Mouse (Mus musculus) liver, adult 2 months (tissue): ENCODE results near the gene Ddx31.

ENCODE experiments used
- CTCF ChIP-seq: fragments of 200-500 bp; IDR thresholded peaks from 2 replicates; pipeline ENCODE4 v1.5.1; 2011; ENCODE audit warnings: low read depth, low read length, control low read depth
- POLR2A ChIP-seq: fragments of 200-500 bp; IDR thresholded peaks from 2 replicates; pipeline ENCODE4 v1.6.1; 2011; ENCODE audit warnings: low read length, control low read depth; ENCODE audit not compliant: insufficient read depth; ENCODE audit errors: extremely low read depth

DNA sequence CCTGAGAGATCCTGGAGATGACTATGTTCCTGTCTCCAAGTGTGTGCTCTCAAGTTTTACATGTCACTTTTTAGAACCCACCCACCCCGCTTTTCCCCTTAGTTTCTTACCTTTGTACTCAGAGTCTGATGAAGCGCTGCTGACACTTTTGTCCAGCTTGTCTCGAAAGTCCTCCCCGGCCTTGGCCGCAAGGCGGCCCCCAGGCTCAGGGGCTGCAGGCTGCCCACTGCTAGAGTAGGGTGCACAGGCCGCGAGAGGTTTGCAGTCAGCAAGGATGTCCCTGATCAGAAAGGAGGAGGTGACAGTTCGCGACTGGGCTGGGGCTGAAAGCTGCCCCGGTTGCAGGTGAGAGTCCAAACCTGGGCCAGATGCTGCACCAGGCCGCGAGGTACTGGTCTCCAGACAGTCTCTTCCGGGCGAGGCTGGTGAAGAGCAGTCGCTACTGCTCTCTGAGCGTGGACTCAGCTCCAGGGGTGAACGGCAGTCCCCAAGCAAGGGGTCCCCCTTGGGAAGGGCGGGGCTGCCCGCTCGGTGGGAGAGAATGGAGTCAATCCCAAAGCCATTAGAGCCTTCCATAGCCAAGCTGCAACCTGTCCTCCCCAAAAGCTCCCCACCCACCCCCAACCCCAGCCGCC, 75.0 kb downstream of the Ddx31 start:
- TF ChIP-seq CTCF = no peak
- no peak for TF ChIP-seq POLR2A
